Mouse (Mus musculus) ES-E14 (cell line): Measurements from ENCODE around the gene Gm4756. TPM values are rescaled to one million over a fixed set of nuclear protein-coding genes. Genes with fewer than 3 reads are reported as not detected.

Experiments
- DNase-seq: peaks from one replicate; pipeline ENCODE4 v3.0.0-alpha.2; 2013; ENCODE audit warnings: low read depth, low spot score
- H3K27ac ChIP-seq: 2 replicates; pipeline ENCODE4 v1.5.1; 2012; ENCODE audit warnings: low read depth, mild to moderate bottlenecking, low read length, moderate library complexity, mixed read lengths; ENCODE audit not compliant: poor library complexity, insufficient read depth, severe bottlenecking
- H3K36me3 ChIP-seq: 2 replicates; pipeline ENCODE4 v1.6.1; 2012; ENCODE audit warnings: mild to moderate bottlenecking, low read length, moderate library complexity, mixed read lengths; ENCODE audit not compliant: control insufficient read depth, poor library complexity, insufficient read depth, severe bottlenecking
- H3K4me1 ChIP-seq, 2 experiments: fragments of 150-350 bp in 1 of 2; sonication (generic) in 1 of 2; 2 replicates each; pipeline ENCODE4 v1.6.1; 2012; ENCODE audit warnings: low read length in 2 of 2, mild to moderate bottlenecking in 1 of 2, mixed read lengths in 1 of 2; ENCODE audit not compliant: control insufficient read depth in 2 of 2, insufficient read depth in 2 of 2, poor library complexity in 1 of 2
- H3K4me3 ChIP-seq, 2 experiments: fragments of 150-350 bp in 1 of 2; sonication (generic) in 1 of 2; 2 replicates each; pipeline ENCODE4 v1.5.1; 2012; ENCODE audit warnings: low read length in 2 of 2, low read depth in 1 of 2, mild to moderate bottlenecking in 1 of 2, mixed read lengths in 1 of 2; ENCODE audit not compliant: insufficient read depth in 1 of 2, poor library complexity in 1 of 2, severe bottlenecking in 1 of 2
- H3K9ac ChIP-seq: 2 replicates; pipeline ENCODE4 v1.6.1; 2012; ENCODE audit warnings: low read depth, mild to moderate bottlenecking, low read length, mixed read lengths; ENCODE audit not compliant: poor library complexity, insufficient read depth, severe bottlenecking
- H3K9me3 ChIP-seq: fragments of 150-350 bp; sonication (generic); 2 replicates; pipeline ENCODE4 v1.6.1; 2012; ENCODE audit warnings: low read depth, mild to moderate bottlenecking, low read length; ENCODE audit not compliant: control insufficient read depth, insufficient read depth
- CHD2 ChIP-seq: IDR thresholded peaks from 2 replicates; pipeline ENCODE4 v1.6.1; 2014; ENCODE audit warnings: mild to moderate bottlenecking, low read depth, low read length, inconsistent platforms
- HCFC1 ChIP-seq: IDR thresholded peaks from 2 replicates; pipeline ENCODE4 v1.6.1; 2012; ENCODE audit warnings: low read length, inconsistent platforms, borderline replicate concordance; ENCODE audit not compliant: insufficient read depth
- MAFK ChIP-seq: IDR thresholded peaks from 2 replicates; pipeline ENCODE4 v1.6.1; 2014; ENCODE audit warnings: mild to moderate bottlenecking, low read depth, low read length, inconsistent platforms; ENCODE audit not compliant: insufficient read depth
- ZC3H11A ChIP-seq: IDR thresholded peaks from 2 replicates; pipeline ENCODE4 v1.6.1; 2012; ENCODE audit warnings: low read depth, mild to moderate bottlenecking, inconsistent platforms, low read length, borderline replicate concordance
- ZNF384 ChIP-seq: IDR thresholded peaks from 2 replicates; pipeline ENCODE4 v1.6.1; 2012; ENCODE audit warnings: low read depth, low read length, inconsistent platforms
- in situ Hi-C, 2 experiments: fragments of 600-800 bp; cut with MboI; formaldehyde crosslinking; loops; one replicate each; pipeline ENCODE4 v1.15.1; 2025; ENCODE audit warnings: low sequenced_read_pairs in 2 of 2, inconsistent platforms in 1 of 2; ENCODE audit not compliant: unreplicated experiment in 2 of 2
- total RNA-seq: library from RNA; depleted of rRNA; stranded (reverse); fragments of 300-350 nt; gene quantifications from 2 replicates; pipeline ENCODE4 v1.2.3, GENCODE M21; 2012

Gene Gm4756
- total RNA-seq, 1 experiment: 0.67 TPM

GRCm38 (mm10) chr12:72683612-72684011 is 34.2 kb upstream of the Gm4756 start:
- in situ Hi-C loops: no loop called here

GRCm38 (mm10) chr12:72682511-72683282 is 33.2 kb upstream of the Gm4756 start:
- no peak overlapping the region for H3K9ac ChIP-seq
- H3K9me3 ChIP-seq: peaks cover 6% of the 10 kb centered on the region; the same call in 1 of the 2 replicates
- no peaks in the 10 kb centered on the region for H3K36me3 ChIP-seq
- TF ChIP-seq MAFK (no peak), ZNF384 (no peak), CHD2 (no peak), ZC3H11A (no peak), HCFC1 (no peak)
- DNase-seq: no peak
- H3K27ac ChIP-seq: no peak overlapping the region
- no peak overlapping the region for H3K4me3 ChIP-seq
- in situ Hi-C loops: no loop called here
- 0 out of 4 replicates have a peak, but pooled peaks cover 0 to 3% of the 10 kb centered on the region in 2 experiments for H3K4me1 ChIP-seq

More at GRCm38 (mm10) chr12:72683612-72684011, 34.2 kb upstream of the Gm4756 start:
- DNase-seq: no peak
- H3K36me3 ChIP-seq: no peaks in the 10 kb centered on the region
- H3K9ac ChIP-seq: no peak overlapping the region
- H3K27ac ChIP-seq: no peak overlapping the region
- no peak for TF ChIP-seq CHD2
- no peak for TF ChIP-seq HCFC1
- TF ChIP-seq ZNF384: no peak
- no peak for TF ChIP-seq MAFK
- TF ChIP-seq ZC3H11A: no peak
- peaks cover 6% of the 10 kb centered on the region; the same call in 1 of the 2 replicates for H3K9me3 ChIP-seq
- no peak overlapping the region for H3K4me3 ChIP-seq
- H3K4me1 ChIP-seq: 0 out of 4 replicates have a peak, but pooled peaks cover 0 to 3% of the 10 kb centered on the region in 2 experiments

GRCm38 (mm10) chr12:72681919-72682318 is 32.5 kb upstream of the Gm4756 start:
- DNase-seq: no peak
- Histone ChIP-seq H3K27ac (no peak overlapping the region), H3K4me3 (no peak overlapping the region), H3K9ac (no peak overlapping the region), H3K36me3 (no peaks in the 10 kb centered on the region), H3K9me3 (peaks cover 6% of the 10 kb centered on the region; the same call in 1 of the 2 replicates), H3K4me1 (0 out of 4 replicates have a peak, but pooled peaks cover 0 to 3% of the 10 kb centered on the region in 2 experiments)
- TF ChIP-seq ZC3H11A: no peak
- no peak for TF ChIP-seq ZNF384
- no peak for TF ChIP-seq HCFC1
- TF ChIP-seq CHD2: no peak
- no peak for TF ChIP-seq MAFK
- in situ Hi-C loops: no loop called here

- H3K4me1 ChIP-seq: 0 out of 4 replicates have a peak, but pooled peaks cover 0 to 3% of the 10 kb centered on the region in 2 experiments
- TF ChIP-seq ZNF384: no peak
- TF ChIP-seq MAFK: no peak
- no peak for TF ChIP-seq ZC3H11A
- no peak for TF ChIP-seq HCFC1
- no peak for TF ChIP-seq CHD2
- DNase-seq: no peak
- no peak overlapping the region for H3K27ac ChIP-seq
- in situ Hi-C loops: no loop called here
- no peaks in the 10 kb centered on the region for H3K9me3 ChIP-seq
- H3K9ac ChIP-seq: no peak overlapping the region
- H3K4me3 ChIP-seq: no peak overlapping the region
- H3K36me3 ChIP-seq: no peaks in the 10 kb centered on the region
These were observed 30.2 kb upstream of the Gm4756 start for GRCm38 (mm10) chr12:72679635-72680034.
